ENCODE assay signal across 23 mouse cellular contexts in the genomic region with DNA sequence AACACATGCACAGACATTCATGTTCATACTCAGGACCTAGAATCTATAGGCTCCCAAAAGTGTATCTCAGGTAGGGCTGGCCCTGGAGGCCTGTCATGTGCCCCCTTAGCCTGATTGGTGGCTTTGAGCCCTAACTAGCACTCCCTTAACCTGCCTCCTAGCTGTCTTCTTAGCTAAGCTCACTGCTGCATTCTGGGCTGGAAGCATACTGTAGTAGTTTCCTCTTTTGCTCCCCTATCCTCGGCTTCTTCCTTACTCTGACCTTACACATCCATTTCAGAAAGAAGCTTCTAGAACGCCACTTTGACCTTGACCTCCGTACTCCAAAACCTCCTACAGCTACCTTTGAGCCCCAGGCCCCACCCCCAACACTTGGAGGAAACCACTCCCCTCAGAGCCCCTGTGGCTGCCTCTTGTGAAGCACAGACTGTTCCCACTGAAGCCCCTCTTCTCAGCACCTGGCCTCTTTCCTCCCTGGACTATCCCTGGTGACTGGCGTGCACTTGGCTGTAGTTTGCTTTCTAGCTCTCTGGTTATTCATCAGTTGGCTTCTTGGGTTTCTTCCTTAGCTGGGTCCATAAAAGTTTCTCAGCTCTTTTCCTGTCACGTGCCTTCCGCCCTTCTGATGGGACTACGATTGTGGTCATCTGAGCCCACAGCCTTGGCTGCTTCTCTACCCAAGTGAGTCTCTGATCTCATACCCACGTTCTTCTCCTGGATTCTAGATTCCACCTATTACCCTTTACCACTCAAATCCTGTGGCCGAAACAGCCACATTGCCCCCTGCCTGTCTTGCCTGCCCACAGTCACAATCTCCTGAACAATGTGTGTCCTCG.
DNase-seq lines count a peak whose midpoint lies in the region; ATAC-seq lines count a peak whose summit lies in the region.
"Had no signal": no experiment of that assay in that cellular context is flagged by ENCODE, and none has a peak within 500 bp of the region (broad histone marks: within the 10 kb centered on the region; RNA-seq: fewer than 3 reads in every experiment).

No protein-coding gene starts in this region.

- no peaks in the 10 kb centered on the region for H3K9me3 ChIP-seq in heart, embryonic 16.5 days (replicated peaks; ENCODE audit: control insufficient read depth, low read length)
- no peaks in the 10 kb centered on the region for H3K9me3 ChIP-seq in kidney, embryonic 15.5 days (replicated peaks)
- H3K9me3 ChIP-seq: embryonic facial prominence, embryonic 10.5 days; heart, embryonic 15.5 days; midbrain, embryonic 10.5 days; neural tube, embryonic 12.5 days had no signal

- no peak overlapping the region for H3K4me3 ChIP-seq in heart, embryonic 16.5 days (ENCODE audit: low read length)
- no peak overlapping the region for H3K4me3 ChIP-seq in macrophage (ENCODE audit: inconsistent target)
- H3K4me3 ChIP-seq in kidney, embryonic 15.5 days (replicated peaks): no peak overlapping the region
- H3K4me3 ChIP-seq: embryonic facial prominence, embryonic 10.5 days; heart, adult 2 months; heart, embryonic 15.5 days; layer of hippocampus, adult 2 months; midbrain, embryonic 10.5 days; neural tube, embryonic 12.5 days had no signal

- H3K9ac ChIP-seq in heart, embryonic 16.5 days (ENCODE audit: low read length): no peak overlapping the region
- H3K9ac ChIP-seq in kidney, embryonic 15.5 days: no peak overlapping the region
- H3K9ac ChIP-seq: heart, embryonic 15.5 days; liver, postnatal 0 days; neural tube, embryonic 12.5 days had no signal

- peak; percentile 38 for ATAC-seq in heart, embryonic 16.5 days (replicated peaks; ENCODE audit: extremely low read depth, insufficient read depth, low FRiP score)
- no peak for ATAC-seq in kidney, embryonic 15.5 days (replicated peaks; ENCODE audit: low FRiP score)
- ATAC-seq: inflammation-experienced regulatory T-cells, adult 6 months; liver, postnatal 0 days had no signal

- no peaks in the 10 kb centered on the region for H3K79me2 ChIP-seq in macrophage (ENCODE audit: inconsistent target)

- no peaks in the 10 kb centered on the region for H3K36me3 ChIP-seq in heart, embryonic 16.5 days (ENCODE audit: control insufficient read depth, insufficient read depth)
- H3K36me3 ChIP-seq in macrophage (ENCODE audit: inconsistent target): no peaks in the 10 kb centered on the region
- H3K36me3 ChIP-seq in kidney, embryonic 15.5 days: no peaks in the 10 kb centered on the region
- H3K36me3 ChIP-seq: embryonic facial prominence, embryonic 10.5 days; heart, embryonic 15.5 days; midbrain, embryonic 10.5 days; neural tube, embryonic 12.5 days had no signal

- peaks cover 5% of the 10 kb centered on the region for H3K4me1 ChIP-seq in heart, embryonic 16.5 days (ENCODE audit: control insufficient read depth, insufficient read depth, low read length)
- H3K4me1 ChIP-seq in kidney, embryonic 15.5 days: peaks cover 35% of the 10 kb centered on the region

- intact Hi-C loops in heart, postnatal 14 days (cut with DNase I): no loop called here
- intact Hi-C loops in left cerebral cortex, postnatal 25 days (cut with DNase I): no loop called here

- 64% methylated on average over 10 of the region's 10 CpGs for WGBS in heart, embryonic 16.5 days
- WGBS in macrophage (ENCODE audit: missing documents): 14% methylated on average over 10 of the region's 10 CpGs
- 60% methylated on average over 10 of the region's 10 CpGs for WGBS in kidney, embryonic 15.5 days

- no peak overlapping the region for H3K27ac ChIP-seq in heart, embryonic 16.5 days (ENCODE audit: low read length)
- peak overlapping the region; percentile 46; the same call in 1 of the 2 replicates for H3K27ac ChIP-seq in macrophage
- no peak overlapping the region for H3K27ac ChIP-seq in kidney, embryonic 15.5 days
- H3K27ac ChIP-seq: embryonic facial prominence, embryonic 10.5 days; heart, adult 2 months; heart, embryonic 15.5 days; midbrain, embryonic 10.5 days; neural tube, embryonic 12.5 days had no signal

- H3K27me3 ChIP-seq in heart, embryonic 16.5 days (ENCODE audit: control insufficient read depth, insufficient read depth, low read length): no peaks in the 10 kb centered on the region
- 0 out of 2 replicates have a peak, but pooled peaks cover 2% of the 10 kb centered on the region for H3K27me3 ChIP-seq in kidney, embryonic 15.5 days
- H3K27me3 ChIP-seq: heart, embryonic 15.5 days had no signal

- H3K4me2 ChIP-seq in heart, embryonic 16.5 days (ENCODE audit: low read depth, low read length): no peak overlapping the region
- no peak overlapping the region for H3K4me2 ChIP-seq in kidney, embryonic 15.5 days
- H3K4me2 ChIP-seq: heart, embryonic 15.5 days; neural tube, embryonic 12.5 days had no signal

- no peak for DNase-seq in heart, postnatal 14 days
- DNase-seq in ZHBTc4 (ENCODE audit: low read depth, low spot score) (peak; percentile 71), liver (no peak)
- DNase-seq in thymus, postnatal 36 days: peak; percentile 12 to 18
- no peak for DNase-seq in left cerebral cortex, postnatal 25 days (ENCODE audit: low spot score in 2 of 2)
- DNase-seq: cerebellum, adult 2 months; gastrocnemius, postnatal 10 days; kidney, adult 2 months; kidney, postnatal 14 days; layer of hippocampus, postnatal 36 days; left cerebral cortex, postnatal 4 days; liver, postnatal 0 days; spleen, adult 18-20 months had no signal

Comparison
In these comparisons a context has a peak if more than half of its experiments do, and no peak if none do; other contexts are left out.
1. DNase-seq: peak in ZHBTc4 (single experiment) and thymus, postnatal 36 days (2 of 2); none in heart, postnatal 14 days (0 of 2), liver (single experiment) and left cerebral cortex, postnatal 25 days (0 of 2).